Mouse (Mus musculus) lung, adult 2 months (tissue): ENCODE measurements around the gene Arhgap15. TPM values are rescaled to one million over a fixed set of nuclear protein-coding genes. Genes with fewer than 3 reads are reported as not detected.

Experiments
- DNase-seq: peaks from one replicate; pipeline ENCODE4 v3.0.0; 2022
- H3K4me1 ChIP-seq: fragments of 200-500 bp; 2 replicates; pipeline ENCODE4 v1.6.1; 2011; ENCODE audit warnings: low read length; ENCODE audit not compliant: control insufficient read depth, insufficient read depth
- H3K4me3 ChIP-seq: fragments of 200-500 bp; replicated peaks from 2 replicates; pipeline ENCODE3; 2011; ENCODE audit warnings: low read depth, mild to moderate bottlenecking, control low read depth, low read length; ENCODE audit errors: extremely low read depth
- CTCF ChIP-seq: fragments of 200-500 bp; IDR thresholded peaks from 2 replicates; pipeline ENCODE4 v1.5.1; 2011; ENCODE audit warnings: mild to moderate bottlenecking, low read length, control low read depth; ENCODE audit not compliant: insufficient read depth
- POLR2A ChIP-seq: fragments of 200-500 bp; IDR thresholded peaks from 2 replicates; pipeline ENCODE4 v1.6.1; 2011; ENCODE audit warnings: low read depth, mild to moderate bottlenecking, control low read depth, low read length, borderline replicate concordance; ENCODE audit errors: extremely low read depth
- WGBS: fragments of 180-500 bp; shearing (Covaris S2); methylation state at CpG from one replicate; pipeline ENCODE4 v1.1.7; 2018; 5-methylcytosine and 5-hydroxymethylcytosine counted together
- polyA plus RNA-seq: library from polyadenylated mRNA; depleted of rRNA; stranded (reverse); fragments of >200 nt; gene quantifications from 2 replicates; pipeline ENCODE4 v1.2.3, GENCODE M21; 2012

Gene Arhgap15
- polyA plus RNA-seq, 1 experiment, result 1.8 TPM

DNA sequence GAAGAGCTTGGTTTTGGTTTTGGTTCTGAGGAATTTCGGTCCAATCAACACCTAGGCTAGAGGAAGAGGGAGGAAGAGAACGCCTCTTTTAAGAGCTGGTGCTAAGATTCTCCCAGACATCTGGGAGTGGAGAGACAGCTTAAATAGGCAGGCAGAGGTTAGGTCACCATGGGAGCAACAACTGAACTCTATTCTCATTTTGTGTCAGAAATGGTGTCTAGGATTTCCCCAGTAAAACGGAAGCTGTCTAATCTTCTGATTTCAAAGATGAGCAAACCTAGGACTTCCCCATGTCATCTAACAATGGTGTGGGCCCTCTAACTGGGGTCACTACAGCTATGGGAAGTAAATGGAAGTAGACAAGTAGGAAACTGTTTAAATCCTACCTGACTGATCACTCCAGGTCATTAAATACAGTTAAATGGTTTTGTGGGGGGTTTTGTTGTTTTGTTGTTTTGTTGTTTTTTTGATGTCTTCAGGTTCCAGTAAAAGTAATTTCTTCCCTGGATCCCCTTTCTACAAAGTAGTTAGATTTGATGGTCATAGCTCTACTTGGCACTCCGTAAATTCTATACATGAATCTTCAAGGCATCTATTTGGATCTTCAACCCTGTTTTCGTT lies 596.8 kb downstream of the Arhgap15 start:
- no peak for DNase-seq
- WGBS, result 93% methylated on average over 5 of the region's 5 CpGs
- Histone ChIP-seq H3K4me3 (no peak overlapping the region), H3K4me1 (no peaks in the 10 kb centered on the region)
- TF ChIP-seq POLR2A, result no peak

DNA sequence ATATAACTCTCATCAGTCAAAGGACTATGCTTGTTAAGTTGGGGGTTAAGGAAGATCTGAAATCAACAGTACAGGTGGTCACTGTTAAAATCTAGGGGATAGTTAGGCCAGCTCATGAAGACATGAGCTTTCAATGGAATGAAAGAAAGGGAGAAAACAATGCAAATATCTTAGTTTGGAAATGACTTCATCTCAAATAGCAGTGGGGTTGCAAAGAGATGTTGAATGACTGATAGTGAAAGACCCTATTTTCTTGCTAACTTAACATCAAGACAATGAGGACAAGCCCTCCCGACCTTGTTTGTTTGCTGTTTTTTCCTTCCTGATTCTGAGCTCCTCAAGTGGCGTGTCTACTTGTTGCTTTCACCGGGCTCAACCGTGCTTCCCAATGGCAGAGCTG lies 597.6 kb downstream of the Arhgap15 start:
- Histone ChIP-seq H3K4me3 (no peak overlapping the region), H3K4me1 (no peaks in the 10 kb centered on the region)
- TF ChIP-seq POLR2A (no peak), CTCF (no peak)
- DNase-seq, result no peak
- WGBS, result 86% methylated on average over 4 of the region's 4 CpGs

DNA sequence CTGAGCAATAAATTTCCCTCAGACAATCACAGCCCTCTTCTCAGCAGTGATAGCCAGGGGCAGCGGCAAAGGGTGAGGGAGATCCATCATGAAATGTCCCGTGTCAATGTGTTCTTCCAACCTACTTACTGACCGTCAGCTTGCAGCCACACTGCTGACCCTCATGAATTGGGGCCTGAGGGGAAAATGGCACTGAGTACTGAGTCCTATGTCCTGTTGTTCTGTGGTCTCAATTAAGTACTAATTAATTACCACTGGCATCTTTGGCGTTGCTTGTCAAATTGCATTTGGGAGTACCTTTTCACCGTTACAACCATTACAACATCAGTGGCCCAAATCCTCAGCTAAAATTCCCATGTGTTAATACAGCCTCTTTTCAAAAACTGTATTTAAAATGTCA lies 599.2 kb downstream of the Arhgap15 start:
- TF ChIP-seq CTCF (no peak), POLR2A (no peak)
- Histone ChIP-seq H3K4me3 (no peak overlapping the region), H3K4me1 (no peaks in the 10 kb centered on the region)
- WGBS, result 86% methylated on average over 5 of the region's 5 CpGs
- DNase-seq, result no peak

DNA sequence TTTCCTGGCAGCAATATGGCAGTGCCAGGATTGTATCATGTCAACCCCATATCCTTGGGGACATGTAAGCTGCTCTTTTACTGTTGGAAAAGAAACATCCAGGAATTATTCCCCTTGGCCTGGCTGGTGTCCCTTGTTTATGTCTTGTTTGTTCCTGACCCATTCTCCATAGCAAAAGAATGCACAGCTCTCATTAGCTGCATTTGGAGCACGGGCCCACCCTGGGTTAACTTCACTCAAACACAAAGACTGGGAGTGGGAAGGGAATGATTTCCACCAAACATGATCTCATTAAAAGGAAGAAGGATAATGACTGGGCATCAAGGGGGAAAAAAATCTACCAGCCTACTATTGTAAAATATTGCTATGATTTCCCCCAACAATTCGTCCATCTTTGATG lies 600.5 kb downstream of the Arhgap15 start:
- Histone ChIP-seq H3K4me3 (no peak overlapping the region), H3K4me1 (no peaks in the 10 kb centered on the region)
- 56% methylated on average over 2 of the region's 2 CpGs for WGBS
- no peak for DNase-seq
- TF ChIP-seq POLR2A (no peak), CTCF (no peak)

DNA sequence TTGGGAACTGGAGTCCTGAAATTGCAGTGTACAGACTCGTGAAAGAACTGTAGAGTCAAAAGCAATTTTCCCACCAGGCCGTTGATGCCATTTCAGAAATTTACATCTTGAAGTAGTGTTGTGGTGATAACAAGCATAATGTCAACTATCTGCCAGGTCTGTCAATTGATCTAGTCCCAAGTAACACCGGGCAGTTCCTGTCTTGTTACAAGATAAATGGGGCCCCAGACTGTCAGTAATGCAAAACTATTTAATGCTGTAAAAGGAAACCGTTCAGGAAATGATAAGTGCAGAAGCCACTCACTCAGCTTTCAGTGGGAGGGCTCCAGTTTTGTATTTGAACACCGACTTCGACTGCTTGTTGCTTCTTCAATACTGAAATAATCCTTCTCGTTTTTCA lies 604.3 kb downstream of the Arhgap15 start:
- 34% methylated on average over 7 of the region's 7 CpGs for WGBS
- DNase-seq, result no peak
- TF ChIP-seq CTCF (no peak), POLR2A (no peak)
- Histone ChIP-seq H3K4me1 (no peaks in the 10 kb centered on the region), H3K4me3 (no peak overlapping the region)

DNA sequence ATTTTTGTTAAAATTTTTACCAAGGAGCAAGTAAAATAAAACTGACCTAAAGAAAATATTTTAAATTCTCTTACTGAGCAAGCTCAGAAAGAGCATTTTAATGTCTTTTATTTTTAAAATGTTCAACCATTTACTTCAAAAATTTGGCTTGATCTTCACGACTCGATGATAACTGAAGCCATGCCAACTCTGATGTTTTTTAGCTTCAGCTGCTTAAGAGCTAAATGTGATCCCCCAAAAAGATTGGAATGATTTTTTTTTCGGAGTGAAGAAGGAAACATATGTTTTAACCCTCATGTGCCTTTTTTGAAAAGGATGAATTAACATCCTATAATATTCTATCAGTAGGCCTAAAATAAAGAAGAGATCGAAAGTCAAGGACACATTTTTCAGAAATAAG lies 605.0 kb downstream of the Arhgap15 start:
- H3K4me1 ChIP-seq, result no peaks in the 10 kb centered on the region
- TF ChIP-seq POLR2A (no peak), CTCF (no peak)
- 81% methylated on average over 4 of the region's 4 CpGs for WGBS
- no peak for DNase-seq
- H3K4me3 ChIP-seq, result no peak overlapping the region

DNA sequence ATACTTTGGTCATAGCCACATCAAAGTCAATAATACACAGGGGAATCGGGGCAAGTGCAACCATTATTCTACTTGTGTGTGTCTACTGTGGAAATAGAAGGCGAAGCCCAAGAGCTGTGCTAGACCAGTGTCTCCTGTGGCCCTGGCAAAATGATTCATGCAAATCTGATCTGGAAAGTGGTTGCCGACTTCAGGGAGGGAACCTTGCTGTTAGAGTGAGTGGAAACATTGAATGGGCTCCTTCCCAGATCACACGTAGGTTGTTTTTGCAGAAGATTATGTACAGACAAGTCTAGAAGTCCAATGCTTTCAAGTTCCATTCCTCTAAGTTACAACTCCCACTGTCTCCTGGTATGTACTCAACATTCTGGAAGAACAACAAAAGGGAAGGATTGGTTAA lies 606.2 kb downstream of the Arhgap15 start:
- no peak overlapping the region for H3K4me3 ChIP-seq
- WGBS, result 84% methylated on average over 4 of the region's 4 CpGs
- no peak for DNase-seq
- TF ChIP-seq POLR2A (no peak), CTCF (no peak)
- H3K4me1 ChIP-seq, result no peaks in the 10 kb centered on the region

DNA sequence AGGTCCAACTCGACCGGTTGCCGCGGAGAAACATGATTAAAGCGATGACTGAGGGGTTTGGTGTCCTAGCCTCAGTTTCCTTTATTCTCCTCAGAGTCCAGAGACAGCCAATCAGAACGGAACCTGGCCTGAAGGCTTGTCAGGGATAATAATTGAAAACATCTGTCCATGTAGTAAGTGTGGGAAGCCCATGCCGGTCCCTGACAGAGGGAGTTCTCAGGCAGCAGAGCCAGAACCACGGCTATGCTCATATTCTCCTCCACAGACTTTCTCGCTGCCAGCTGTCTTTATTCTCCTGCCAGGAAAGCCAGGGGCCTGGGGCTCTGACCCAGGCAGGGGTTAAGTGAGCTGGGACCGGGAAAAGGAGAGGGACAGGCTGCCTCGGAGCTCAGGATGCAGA lies 606.7 kb downstream of the Arhgap15 start:
- no peak overlapping the region for H3K4me3 ChIP-seq
- H3K4me1 ChIP-seq, result no peaks in the 10 kb centered on the region
- TF ChIP-seq CTCF (no peak), POLR2A (no peak)
- 54% methylated on average over 11 of the region's 11 CpGs for WGBS
- no peak for DNase-seq

DNA sequence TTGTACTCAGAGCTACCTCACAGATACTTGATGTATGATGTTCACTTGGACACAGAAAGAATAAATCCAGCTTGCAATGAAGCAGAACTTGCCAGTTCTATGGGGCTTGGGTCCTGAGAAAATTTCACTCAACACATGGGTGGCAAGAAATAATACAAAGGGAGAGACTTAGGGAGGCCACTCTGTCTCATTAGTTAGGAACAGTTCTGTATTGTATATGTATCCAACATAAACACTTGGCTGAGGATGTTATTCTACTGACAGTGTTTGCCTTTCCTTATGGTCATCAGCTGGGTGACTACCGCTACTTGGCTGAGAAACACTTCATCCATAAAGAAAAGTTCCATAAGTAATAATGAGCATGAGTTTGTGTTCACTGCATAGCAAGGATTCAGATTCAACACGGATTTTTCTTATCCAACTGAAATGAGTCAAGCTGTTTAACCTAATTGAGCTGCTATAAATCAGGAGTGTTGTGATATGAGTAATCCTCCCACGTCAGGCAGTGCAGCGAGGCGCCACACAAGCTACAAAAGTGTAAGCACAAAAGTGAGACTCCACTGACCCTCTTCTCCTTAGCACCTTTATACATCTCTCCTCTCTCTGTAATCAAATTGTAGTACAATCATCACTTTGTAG lies 607.7 kb downstream of the Arhgap15 start:
- 80% methylated on average over 5 of the region's 5 CpGs for WGBS
- DNase-seq, result no peak

DNA sequence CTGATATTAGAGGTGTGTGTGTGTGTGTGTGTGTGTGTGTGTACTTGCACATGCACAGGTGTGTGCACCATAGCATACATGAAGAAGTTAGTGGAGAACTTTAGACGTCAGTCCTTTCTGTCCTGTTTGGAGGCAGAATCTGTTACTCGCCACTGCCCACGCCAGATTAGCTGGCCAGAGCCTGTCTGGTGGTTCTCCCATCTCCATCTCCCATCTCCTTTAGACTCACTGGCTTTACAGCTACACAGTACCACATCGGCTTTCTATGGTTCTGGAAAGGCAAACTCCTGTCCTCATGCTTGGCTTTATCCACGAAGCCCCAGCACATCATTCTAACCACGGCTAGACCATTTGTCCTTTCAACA lies 608.2 kb downstream of the Arhgap15 start:
- no peak for DNase-seq
- H3K4me1 ChIP-seq, result no peaks in the 10 kb centered on the region

More for the DNA sequence above, 607.7 kb downstream of the Arhgap15 start:
- TF ChIP-seq POLR2A (no peak), CTCF (no peak)
- Histone ChIP-seq H3K4me1 (no peaks in the 10 kb centered on the region), H3K4me3 (no peak overlapping the region)

More for the DNA sequence above, 608.2 kb downstream of the Arhgap15 start:
- no peak overlapping the region for H3K4me3 ChIP-seq
- TF ChIP-seq CTCF, result no peak
- TF ChIP-seq POLR2A, result no peak
- WGBS, result 93% methylated on average over 6 of the region's 6 CpGs
